Mouse (Mus musculus): ENCODE results near the gene Gabrr2. TPM values are rescaled to one million over a fixed set of nuclear protein-coding genes. Genes with fewer than 3 reads are reported as not detected.

Gabrr2 gene
- polyA plus RNA-seq, 1 experiment from 2014 or later = not detected

GRCm38 (mm10) chr4:33039826-33040225 is 23.0 kb upstream of the Gabrr2 start:
- no peak overlapping the region for H3K4me3 ChIP-seq (ENCODE audit: low read depth, low read length)
- no peak overlapping the region for H3K9ac ChIP-seq (ENCODE audit: low read depth, low read length)
- 0 out of 2 replicates have a peak, but pooled peaks cover 2% of the 10 kb centered on the region for H3K9me3 ChIP-seq (ENCODE audit: control insufficient read depth, low read length)
- 81% methylated on average over 4 of the region's 4 CpGs for WGBS
- H3K27ac ChIP-seq (ENCODE audit: low read depth, low read length) = no peak overlapping the region
- H3K4me1 ChIP-seq (replicated peaks; ENCODE audit: control insufficient read depth, insufficient read depth, low read length) = no peaks in the 10 kb centered on the region
- no peak for DNase-seq (ENCODE audit: low spot score)
- no peaks in the 10 kb centered on the region for H3K27me3 ChIP-seq (replicated peaks; ENCODE audit: control insufficient read depth, insufficient read depth, low read length)
- H3K36me3 ChIP-seq (ENCODE audit: control insufficient read depth, insufficient read depth, low read length) = peaks cover 21% of the 10 kb centered on the region
- H3K4me2 ChIP-seq = no peak overlapping the region
- ATAC-seq (replicated peaks; ENCODE audit: low FRiP score) = no peak

DNA sequence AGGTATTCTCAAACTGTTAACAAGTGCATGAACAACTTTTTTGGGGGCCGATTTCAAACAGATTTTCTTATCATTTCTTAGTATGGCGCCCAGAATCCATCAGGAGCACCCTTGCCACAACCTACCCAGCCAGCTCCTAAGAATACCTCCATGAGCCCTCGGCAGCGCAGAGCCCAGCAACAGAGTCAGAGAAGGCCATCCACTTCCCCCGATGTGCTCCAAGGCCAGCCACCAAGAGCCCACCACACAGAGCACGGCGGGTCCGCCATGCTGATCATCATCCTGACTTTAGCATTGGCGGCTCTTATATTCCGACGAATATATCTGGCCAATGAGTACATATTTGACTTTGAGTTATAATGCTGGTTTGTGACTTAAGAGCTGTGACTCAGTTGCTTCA is 13.2 kb upstream of the Gabrr2 start:
- no peak for DNase-seq (ENCODE audit: low spot score)
- no peak overlapping the region for H3K4me2 ChIP-seq
- 95% methylated on average over 11 of the region's 11 CpGs for WGBS

DNA sequence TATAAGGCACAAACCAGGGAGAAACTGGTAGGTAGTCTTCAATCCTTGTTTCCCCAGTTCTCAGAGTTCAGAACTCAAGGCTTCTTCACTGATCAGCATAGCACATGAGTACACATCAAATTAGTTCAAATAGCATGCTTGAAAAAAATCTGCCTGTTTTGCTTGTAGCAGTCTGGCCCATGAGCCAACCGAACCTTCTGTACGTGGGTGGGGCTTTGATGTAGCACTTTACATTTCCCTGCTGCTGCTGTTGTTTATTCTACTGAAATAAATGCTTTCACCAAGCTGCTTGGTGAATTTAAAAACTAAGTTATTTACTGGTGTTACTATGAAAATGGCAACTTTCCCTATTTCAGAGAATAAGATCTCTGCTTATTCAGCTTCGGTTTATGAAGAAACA is 10.7 kb upstream of the Gabrr2 start:
- H3K4me1 ChIP-seq (replicated peaks; ENCODE audit: control insufficient read depth, insufficient read depth, low read length) = no peaks in the 10 kb centered on the region
- 91% methylated on average over 3 of the region's 3 CpGs for WGBS
- H3K9me3 ChIP-seq (ENCODE audit: control insufficient read depth, low read length) = no peaks in the 10 kb centered on the region
- no peak overlapping the region for H3K9ac ChIP-seq (ENCODE audit: low read depth, low read length)
- no peak overlapping the region for H3K4me3 ChIP-seq (ENCODE audit: low read depth, low read length)
- ATAC-seq (replicated peaks; ENCODE audit: low FRiP score) (no peak), DNase-seq (ENCODE audit: low spot score) (no peak)
- peaks cover 4% of the 10 kb centered on the region; the same call in 1 of the 2 replicates for H3K36me3 ChIP-seq (ENCODE audit: control insufficient read depth, insufficient read depth, low read length)
- no peak overlapping the region for H3K4me2 ChIP-seq
- H3K27ac ChIP-seq (ENCODE audit: low read depth, low read length) = no peak overlapping the region
- no peaks in the 10 kb centered on the region for H3K27me3 ChIP-seq (replicated peaks; ENCODE audit: control insufficient read depth, insufficient read depth, low read length)

More for the DNA sequence above, 13.2 kb upstream of the Gabrr2 start:
- no peaks in the 10 kb centered on the region for H3K9me3 ChIP-seq (ENCODE audit: control insufficient read depth, low read length)
- no peak overlapping the region for H3K9ac ChIP-seq (ENCODE audit: low read depth, low read length)
- no peaks in the 10 kb centered on the region for H3K4me1 ChIP-seq (replicated peaks; ENCODE audit: control insufficient read depth, insufficient read depth, low read length)
- no peak overlapping the region for H3K27ac ChIP-seq (ENCODE audit: low read depth, low read length)
- no peaks in the 10 kb centered on the region for H3K27me3 ChIP-seq (replicated peaks; ENCODE audit: control insufficient read depth, insufficient read depth, low read length)
- H3K36me3 ChIP-seq (ENCODE audit: control insufficient read depth, insufficient read depth, low read length) = peaks cover 14% of the 10 kb centered on the region
- no peak for ATAC-seq (replicated peaks; ENCODE audit: low FRiP score)
- H3K4me3 ChIP-seq (ENCODE audit: low read depth, low read length) = no peak overlapping the region

DNA sequence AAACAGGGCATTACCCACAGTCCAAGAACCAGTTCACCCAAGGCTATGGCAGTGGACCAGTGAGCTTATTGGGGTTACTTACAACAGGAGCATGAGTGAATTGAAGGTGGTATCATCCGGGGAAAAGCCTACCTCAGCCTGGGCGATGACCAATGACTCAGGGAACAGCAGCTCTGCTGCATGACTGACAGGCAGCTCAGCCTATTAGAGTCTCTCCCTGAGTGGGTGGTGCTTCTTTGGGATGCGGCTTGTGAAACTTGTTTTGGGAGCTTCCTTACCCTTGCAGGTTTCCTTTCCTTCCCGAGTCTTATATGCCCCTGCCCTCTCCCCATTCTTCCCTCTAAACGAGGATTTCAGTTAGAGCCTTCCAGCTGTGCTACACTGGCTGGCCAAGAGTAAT is 10.1 kb upstream of the Gabrr2 start:
- 84% methylated on average over 5 of the region's 5 CpGs for WGBS
- peaks cover 4% of the 10 kb centered on the region; the same call in 1 of the 2 replicates for H3K36me3 ChIP-seq (ENCODE audit: control insufficient read depth, insufficient read depth, low read length)

GRCm38 (mm10) chr4:33054426-33054825 is 8.4 kb upstream of the Gabrr2 start:
- Histone ChIP-seq H3K9me3 (ENCODE audit: control insufficient read depth, low read length) (no peaks in the 10 kb centered on the region), H3K36me3 (ENCODE audit: control insufficient read depth, insufficient read depth, low read length) (peaks cover 2% of the 10 kb centered on the region; the same call in 1 of the 2 replicates), H3K4me2 (no peak overlapping the region), H3K9ac (ENCODE audit: low read depth, low read length) (no peak overlapping the region), H3K4me3 (ENCODE audit: low read depth, low read length) (no peak overlapping the region), H3K27me3 (replicated peaks; ENCODE audit: control insufficient read depth, insufficient read depth, low read length) (no peaks in the 10 kb centered on the region), H3K27ac (ENCODE audit: low read depth, low read length) (no peak overlapping the region), H3K4me1 (replicated peaks; ENCODE audit: control insufficient read depth, insufficient read depth, low read length) (no peaks in the 10 kb centered on the region)
- ATAC-seq (replicated peaks; ENCODE audit: low FRiP score) = no peak
- no peak for DNase-seq (ENCODE audit: low spot score)

More for the DNA sequence above, 10.1 kb upstream of the Gabrr2 start:
- DNase-seq (ENCODE audit: low spot score) (no peak), ATAC-seq (replicated peaks; ENCODE audit: low FRiP score) (no peak)
- H3K4me2 ChIP-seq = no peak overlapping the region
- no peaks in the 10 kb centered on the region for H3K4me1 ChIP-seq (replicated peaks; ENCODE audit: control insufficient read depth, insufficient read depth, low read length)
- no peak overlapping the region for H3K9ac ChIP-seq (ENCODE audit: low read depth, low read length)
- no peaks in the 10 kb centered on the region for H3K27me3 ChIP-seq (replicated peaks; ENCODE audit: control insufficient read depth, insufficient read depth, low read length)
- no peaks in the 10 kb centered on the region for H3K9me3 ChIP-seq (ENCODE audit: control insufficient read depth, low read length)
- H3K27ac ChIP-seq (ENCODE audit: low read depth, low read length) = no peak overlapping the region
- H3K4me3 ChIP-seq (ENCODE audit: low read depth, low read length) = no peak overlapping the region

- WGBS = 83% methylated on average over 1 of the region's 1 CpGs
- no peak for DNase-seq (ENCODE audit: low spot score)
- H3K9ac ChIP-seq (ENCODE audit: low read depth, low read length) = no peak overlapping the region
Measured at GRCm38 (mm10) chr4:33056317-33056716, 6.5 kb upstream of the Gabrr2 start.

GRCm38 (mm10) chr4:33057890-33058687 is 4.7 kb upstream of the Gabrr2 start:
- 74% methylated on average over 11 of the region's 11 CpGs for WGBS
- ATAC-seq (replicated peaks; ENCODE audit: low FRiP score) (no peak), DNase-seq (ENCODE audit: low spot score) (no peak)
- Histone ChIP-seq H3K4me3 (ENCODE audit: low read depth, low read length) (no peak overlapping the region), H3K27ac (ENCODE audit: low read depth, low read length) (no peak overlapping the region), H3K9me3 (ENCODE audit: control insufficient read depth, low read length) (no peaks in the 10 kb centered on the region), H3K36me3 (ENCODE audit: control insufficient read depth, insufficient read depth, low read length) (no peaks in the 10 kb centered on the region), H3K4me2 (no peak overlapping the region), H3K9ac (ENCODE audit: low read depth, low read length) (no peak overlapping the region), H3K27me3 (replicated peaks; ENCODE audit: control insufficient read depth, insufficient read depth, low read length) (no peaks in the 10 kb centered on the region), H3K4me1 (replicated peaks; ENCODE audit: control insufficient read depth, insufficient read depth, low read length) (no peaks in the 10 kb centered on the region)

More at GRCm38 (mm10) chr4:33056317-33056716, 6.5 kb upstream of the Gabrr2 start:
- Histone ChIP-seq H3K27me3 (replicated peaks; ENCODE audit: control insufficient read depth, insufficient read depth, low read length) (no peaks in the 10 kb centered on the region), H3K4me2 (no peak overlapping the region), H3K4me1 (replicated peaks; ENCODE audit: control insufficient read depth, insufficient read depth, low read length) (no peaks in the 10 kb centered on the region), H3K27ac (ENCODE audit: low read depth, low read length) (no peak overlapping the region), H3K4me3 (ENCODE audit: low read depth, low read length) (no peak overlapping the region), H3K36me3 (ENCODE audit: control insufficient read depth, insufficient read depth, low read length) (peaks cover 2% of the 10 kb centered on the region; the same call in 1 of the 2 replicates), H3K9me3 (ENCODE audit: control insufficient read depth, low read length) (no peaks in the 10 kb centered on the region)
- no peak for ATAC-seq (replicated peaks; ENCODE audit: low FRiP score)

DNA sequence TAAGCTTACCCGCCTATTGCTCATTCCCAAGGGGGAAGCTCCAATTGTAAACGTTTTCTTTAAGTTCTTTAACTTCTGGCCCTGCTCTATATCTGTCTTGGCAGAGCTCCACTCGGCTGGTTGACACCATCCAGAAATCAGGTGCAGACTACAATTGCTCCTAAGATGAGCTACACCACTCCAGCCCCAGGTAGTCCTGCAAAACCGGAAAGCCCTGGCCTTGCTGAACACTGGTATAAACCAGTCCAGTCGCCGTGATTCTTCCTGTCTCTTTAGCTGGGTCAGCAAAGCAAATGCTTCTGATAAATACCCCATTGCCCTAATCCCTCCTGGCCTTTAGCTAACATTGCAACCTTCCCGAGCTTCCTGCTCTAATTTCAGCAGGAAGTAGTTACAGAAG is 1.6 kb upstream of the Gabrr2 start:
- H3K9me3 ChIP-seq (ENCODE audit: control insufficient read depth, low read length) = no peaks in the 10 kb centered on the region
- H3K4me2 ChIP-seq = no peak overlapping the region
- no peak overlapping the region for H3K9ac ChIP-seq (ENCODE audit: low read depth, low read length)
- no peaks in the 10 kb centered on the region for H3K27me3 ChIP-seq (replicated peaks; ENCODE audit: control insufficient read depth, insufficient read depth, low read length)
- H3K27ac ChIP-seq (ENCODE audit: low read depth, low read length) = no peak overlapping the region
- DNase-seq (ENCODE audit: low spot score) (no peak), ATAC-seq (replicated peaks; ENCODE audit: low FRiP score) (no peak)
- 29% methylated on average over 7 of the region's 7 CpGs for WGBS
- H3K36me3 ChIP-seq (ENCODE audit: control insufficient read depth, insufficient read depth, low read length) = no peaks in the 10 kb centered on the region
- no peaks in the 10 kb centered on the region for H3K4me1 ChIP-seq (replicated peaks; ENCODE audit: control insufficient read depth, insufficient read depth, low read length)
- H3K4me3 ChIP-seq (ENCODE audit: low read depth, low read length) = no peak overlapping the region

DNA sequence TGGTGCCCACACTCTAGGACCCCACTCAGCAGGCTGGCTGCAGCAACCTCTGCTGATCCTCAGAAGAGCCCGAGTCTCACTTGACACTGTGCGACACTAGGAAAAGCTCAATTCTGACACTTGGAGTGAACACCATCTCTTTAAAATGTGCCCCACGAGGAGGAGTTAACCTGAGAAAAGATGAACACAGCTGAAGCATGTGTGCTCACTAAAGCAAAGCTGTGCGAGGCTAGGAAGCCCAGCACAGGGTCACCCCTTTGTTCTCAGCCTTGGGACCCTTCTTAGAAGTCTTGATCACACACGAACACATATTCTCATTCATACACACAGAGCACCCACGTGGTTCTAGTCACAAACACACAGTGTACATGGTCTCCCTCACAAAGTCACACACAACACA is 2.2 kb downstream of the Gabrr2 start:
- ATAC-seq (replicated peaks; ENCODE audit: low FRiP score) = no peak
- no peak for DNase-seq (ENCODE audit: low spot score)
- no peaks in the 10 kb centered on the region for H3K36me3 ChIP-seq (ENCODE audit: control insufficient read depth, insufficient read depth, low read length)
- no peaks in the 10 kb centered on the region for H3K9me3 ChIP-seq (ENCODE audit: control insufficient read depth, low read length)
- H3K9ac ChIP-seq (ENCODE audit: low read depth, low read length) = no peak overlapping the region
- no peaks in the 10 kb centered on the region; the same call in 1 of the 2 replicates for H3K4me1 ChIP-seq (replicated peaks; ENCODE audit: control insufficient read depth, insufficient read depth, low read length)
- no peak overlapping the region for H3K4me2 ChIP-seq
- 76% methylated on average over 6 of the region's 6 CpGs for WGBS
- no peaks in the 10 kb centered on the region; the same call in 1 of the 2 replicates for H3K27me3 ChIP-seq (replicated peaks; ENCODE audit: control insufficient read depth, insufficient read depth, low read length)
- no peak overlapping the region for H3K27ac ChIP-seq (ENCODE audit: low read depth, low read length)
- H3K4me3 ChIP-seq (ENCODE audit: low read depth, low read length) = no peak overlapping the region
